Mouse (Mus musculus): ENCODE measurements at regions not wholly inside any gene's neighbourhood (a gene's known extent, or its start where the extent isn't known, plus 50 kb on each side); places are given as distances from the start of the nearest gene placed in this dataset.

DNA sequence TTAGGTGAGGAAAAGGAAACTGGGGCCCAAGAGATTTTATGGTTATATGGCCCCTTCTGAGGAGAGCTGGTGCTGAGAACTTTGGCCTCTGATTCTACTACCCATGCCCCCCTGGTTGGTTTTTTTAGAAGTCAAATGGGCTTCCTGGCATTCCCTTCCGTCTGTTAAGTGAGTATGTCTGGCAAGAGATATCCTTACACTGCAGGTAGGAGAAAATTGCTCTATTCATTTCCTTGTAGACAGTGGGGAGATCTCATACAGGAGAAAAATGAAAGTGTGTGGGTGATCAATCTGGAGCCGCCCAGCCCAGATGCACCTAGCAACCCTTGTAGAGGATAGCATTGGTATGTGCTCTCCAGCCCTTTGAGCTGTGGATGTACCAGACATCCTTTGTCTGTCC, 418.5 kb downstream of the Adra2a start:
- TF ChIP-seq POLR2A (IDR thresholded peaks at IDR 0.05; ENCODE audit: extremely low read depth, insufficient read depth, low read length) (no peak), CTCF (IDR thresholded peaks at IDR 0.05; ENCODE audit: low read depth, low read length) (no peak)

All from liver, adult 2 months (tissue).